Mouse (Mus musculus) forebrain, embryonic 10.5 days (tissue): Measurements from ENCODE around the gene Hacl1. TPM values are rescaled to one million over a fixed set of nuclear protein-coding genes. Genes with fewer than 3 reads are reported as not detected.
"Not testable (repeated sequence)": the region's sequence is repeated elsewhere in the genome, so short reads cannot be mapped to it uniquely, and the experiment has no call there.

Source experiments
- DNase-seq: peaks from one replicate; pipeline ENCODE4 v3.0.0-alpha.2; 2017; ENCODE audit warnings: low spot score; ENCODE audit errors: extremely low spot score
- H3K27ac ChIP-seq: fragments of 300-500 bp; sonication (generic); 2 replicates; pipeline ENCODE4 v1.5.1; 2016; ENCODE audit warnings: mild to moderate bottlenecking
- H3K27me3 ChIP-seq: fragments of 300-500 bp; sonication (generic); 2 replicates; pipeline ENCODE4 v1.6.1; 2016; ENCODE audit warnings: mild to moderate bottlenecking; ENCODE audit not compliant: poor library complexity, severe bottlenecking
- H3K36me3 ChIP-seq: fragments of 300-500 bp; sonication (generic); replicated peaks from 2 replicates; pipeline ENCODE4 v1.6.1; 2016; ENCODE audit warnings: mild to moderate bottlenecking, moderate library complexity
- H3K4me1 ChIP-seq: fragments of 300-500 bp; sonication (generic); 2 replicates; pipeline ENCODE4 v1.6.1; 2016
- H3K4me3 ChIP-seq: fragments of 300-500 bp; sonication (generic); 2 replicates; pipeline ENCODE4 v1.5.1; 2016; ENCODE audit warnings: mild to moderate bottlenecking, moderate library complexity
- H3K9me3 ChIP-seq: fragments of 300-500 bp; sonication (generic); 2 replicates; pipeline ENCODE4 v1.6.1; 2016; ENCODE audit warnings: mild to moderate bottlenecking, moderate library complexity
- WGBS: fragments of 180-500 bp; shearing (Covaris S2); methylation state at CpG from one replicate; pipeline ENCODE4 v1.1.7; 2016; 5-methylcytosine and 5-hydroxymethylcytosine counted together
- polyA plus RNA-seq: library from polyadenylated mRNA; unstranded; fragments of >200 nt; fragmentation: Nextera tagmentation; extraction: Ambion mirVana; gene quantifications from 2 replicates; pipeline ENCODE4 v1.2.1, GENCODE M21; 2016

The Hacl1 gene
- polyA plus RNA-seq, 1 experiment from 2014 or later, result 7.1 TPM

- no peaks in the 10 kb centered on the region for H3K36me3 ChIP-seq
- H3K27ac ChIP-seq, result no peak overlapping the region
- no peak for DNase-seq
- no peak overlapping the region for H3K4me3 ChIP-seq
- H3K4me1 ChIP-seq, result no peaks in the 10 kb centered on the region
- no peaks in the 10 kb centered on the region for H3K9me3 ChIP-seq
- H3K27me3 ChIP-seq, result no peaks in the 10 kb centered on the region
- WGBS, result 87% methylated on average over 5 of the region's 5 CpGs
Observed at GRCm38 (mm10) chr14:31604916-31605315, 36.2 kb downstream of the Hacl1 start.

GRCm38 (mm10) chr14:31602616-31602979, 38.5 kb downstream of the Hacl1 start:
- not testable (repeated sequence) for H3K27me3 ChIP-seq, H3K36me3 ChIP-seq, H3K27ac ChIP-seq, DNase-seq, H3K9me3 ChIP-seq, H3K4me1 ChIP-seq, H3K4me3 ChIP-seq
- 88% methylated on average over 6 of the region's 6 CpGs for WGBS

DNA sequence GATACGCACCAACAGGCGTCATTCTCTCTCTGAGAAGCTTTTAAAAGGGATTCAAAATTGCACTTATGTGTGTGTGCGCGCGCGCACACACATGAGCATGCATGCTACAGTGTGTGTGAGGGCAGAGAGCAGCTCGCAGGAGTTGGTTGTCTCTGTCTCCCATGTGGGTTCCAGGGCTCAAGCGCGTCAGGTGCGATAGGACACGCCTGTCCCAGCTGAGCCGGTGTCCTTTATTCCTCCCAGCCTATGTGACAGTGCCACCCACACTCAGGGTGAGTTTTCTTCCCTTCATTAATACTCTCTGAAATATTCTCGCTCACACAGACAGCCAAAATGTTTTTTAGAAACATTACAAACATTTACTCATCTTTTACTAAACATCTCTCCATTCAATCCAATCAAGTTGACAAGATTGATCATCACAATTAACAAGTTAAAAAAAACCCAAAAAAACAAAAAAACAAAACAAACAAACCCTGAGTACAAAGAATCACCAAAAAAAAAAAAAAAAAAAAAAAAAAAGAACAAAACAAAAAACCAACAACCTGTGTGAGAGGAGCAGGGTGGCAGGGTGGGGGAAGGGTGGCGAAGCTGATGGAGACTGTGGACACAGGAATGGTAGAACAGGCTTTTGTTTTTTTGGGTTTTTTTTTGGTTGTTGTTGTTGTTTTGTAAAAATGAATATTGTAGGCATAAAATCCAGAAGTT, 39.0 kb downstream of the Hacl1 start:
- no peaks in the 10 kb centered on the region for H3K27me3 ChIP-seq
- no peak for DNase-seq
- H3K36me3 ChIP-seq, result no peaks in the 10 kb centered on the region
- H3K4me3 ChIP-seq, result no peak overlapping the region
- 93% methylated on average over 14 of the region's 14 CpGs for WGBS
- H3K27ac ChIP-seq, result no peak overlapping the region
- no peaks in the 10 kb centered on the region for H3K4me1 ChIP-seq
- no peaks in the 10 kb centered on the region for H3K9me3 ChIP-seq

DNA sequence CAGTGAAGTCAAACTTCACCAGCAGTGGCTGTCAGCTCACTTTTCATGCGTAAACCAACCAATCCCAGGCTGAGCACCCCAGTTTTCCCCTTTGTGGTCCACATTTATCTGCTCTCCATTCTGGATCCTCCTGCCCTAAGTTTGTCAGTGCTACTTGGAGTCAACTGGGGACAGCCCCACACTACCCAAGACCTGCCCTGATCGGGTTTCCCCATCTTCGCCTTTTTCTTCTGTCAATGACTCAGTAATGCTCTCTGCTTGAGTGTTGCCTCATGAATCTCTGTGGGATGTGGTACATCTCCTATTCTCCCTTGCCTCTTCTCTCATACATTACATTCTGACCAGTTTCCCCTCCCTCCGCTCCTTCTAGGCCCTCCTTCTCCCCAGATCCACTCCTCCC, 43.6 kb downstream of the Hacl1 start:
- WGBS, result 92% methylated on average over 4 of the region's 4 CpGs
- H3K27me3 ChIP-seq, result no peaks in the 10 kb centered on the region
- H3K27ac ChIP-seq, result no peak overlapping the region
- no peaks in the 10 kb centered on the region for H3K36me3 ChIP-seq
- H3K4me3 ChIP-seq, result no peak overlapping the region
- no peak for DNase-seq
- no peaks in the 10 kb centered on the region for H3K9me3 ChIP-seq
- no peaks in the 10 kb centered on the region for H3K4me1 ChIP-seq

GRCm38 (mm10) chr14:31596408-31596807, 44.7 kb downstream of the Hacl1 start:
- no peaks in the 10 kb centered on the region for H3K4me1 ChIP-seq

GRCm38 (mm10) chr14:31594693-31595092, 46.4 kb downstream of the Hacl1 start:
- Histone ChIP-seq H3K9me3 (no peaks in the 10 kb centered on the region), H3K36me3 (no peaks in the 10 kb centered on the region), H3K27ac (no peak overlapping the region), H3K27me3 (no peaks in the 10 kb centered on the region), H3K4me3 (no peak overlapping the region), H3K4me1 (no peaks in the 10 kb centered on the region)
- 84% methylated on average over 3 of the region's 3 CpGs for WGBS
- DNase-seq, result no peak

More at GRCm38 (mm10) chr14:31596408-31596807, 44.7 kb downstream of the Hacl1 start:
- no peak for DNase-seq
- H3K27me3 ChIP-seq, result no peaks in the 10 kb centered on the region
- no peak overlapping the region for H3K27ac ChIP-seq
- H3K9me3 ChIP-seq, result no peaks in the 10 kb centered on the region
- WGBS, result 86% methylated on average over 7 of the region's 7 CpGs
- H3K4me3 ChIP-seq, result no peak overlapping the region
- H3K36me3 ChIP-seq, result no peaks in the 10 kb centered on the region

DNA sequence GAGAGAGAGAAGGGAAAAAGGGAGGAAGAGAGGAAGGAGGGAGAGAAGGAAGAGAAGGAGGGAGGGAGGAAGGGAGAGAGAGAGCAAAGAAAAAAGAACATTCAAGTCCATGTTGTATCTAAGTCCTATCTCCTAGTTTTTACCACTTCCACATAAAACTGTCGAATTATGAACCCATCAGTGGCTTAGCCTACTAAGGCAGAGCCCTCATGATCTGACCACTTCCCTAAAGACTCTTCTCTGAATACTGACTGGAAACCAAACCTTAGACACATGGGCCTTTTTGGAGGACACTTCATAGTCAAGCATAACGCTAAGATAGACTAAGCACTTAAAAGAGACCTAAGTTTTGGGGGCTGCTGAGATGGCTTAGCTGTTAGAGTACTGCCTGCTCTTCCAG, 48.0 kb downstream of the Hacl1 start:
- Histone ChIP-seq H3K36me3 (no peaks in the 10 kb centered on the region), H3K4me1 (no peaks in the 10 kb centered on the region), H3K27ac (no peak overlapping the region), H3K4me3 (no peak overlapping the region), H3K9me3 (no peaks in the 10 kb centered on the region), H3K27me3 (no peaks in the 10 kb centered on the region)
- no peak for DNase-seq
- WGBS, result 85% methylated on average over 2 of the region's 2 CpGs

GRCm38 (mm10) chr14:31591243-31591642, 49.8 kb downstream of the Hacl1 start, which contains the start of gene Colq:
Gene Colq, minus strand, starts transcription at chr14:31591343.
- Histone ChIP-seq H3K4me3 (no peak within 1 kb of the TSS), H3K4me1 (no peaks in the 10 kb centered on the region), H3K27ac (no peak within 1 kb of the TSS), H3K36me3 (no peaks in the 10 kb centered on the region), H3K27me3 (no peaks in the 10 kb centered on the region), H3K9me3 (no peaks in the 10 kb centered on the region)
- WGBS, result 90% methylated on average over 3 of the region's 3 CpGs
- no peak for DNase-seq

DNA sequence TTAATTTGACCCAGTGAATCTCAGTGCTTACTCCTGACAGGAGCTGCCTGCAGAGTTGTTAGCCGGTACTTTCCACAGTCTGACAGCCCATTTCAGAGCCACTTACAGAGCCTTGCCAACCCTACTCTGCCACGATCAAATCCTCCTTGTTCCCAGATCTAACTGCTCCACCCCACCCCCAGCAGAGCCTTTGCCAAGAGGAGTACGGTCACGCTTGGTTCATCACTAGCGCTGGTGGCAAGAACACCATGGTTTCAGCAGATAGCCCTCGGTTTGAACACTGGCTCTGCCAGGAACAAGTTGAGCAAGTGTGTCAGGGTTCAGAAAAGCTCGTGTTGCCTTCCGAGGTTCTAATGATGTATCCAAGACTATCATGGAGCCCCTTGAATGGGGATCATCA, 54.6 kb downstream of the Hacl1 start:
- H3K9me3 ChIP-seq, result no peaks in the 10 kb centered on the region
- H3K27ac ChIP-seq, result no peak overlapping the region
- no peaks in the 10 kb centered on the region for H3K4me1 ChIP-seq
- no peak for DNase-seq
- no peak overlapping the region for H3K4me3 ChIP-seq
- no peaks in the 10 kb centered on the region for H3K27me3 ChIP-seq
- 90% methylated on average over 8 of the region's 8 CpGs for WGBS
- H3K36me3 ChIP-seq, result no peaks in the 10 kb centered on the region

GRCm38 (mm10) chr14:31583082-31583481, 58.0 kb downstream of the Hacl1 start:
- H3K36me3 ChIP-seq, result no peaks in the 10 kb centered on the region
- no peaks in the 10 kb centered on the region for H3K27me3 ChIP-seq
- DNase-seq, result no peak
- H3K4me1 ChIP-seq, result no peaks in the 10 kb centered on the region
- peaks cover 6% of the 10 kb centered on the region for H3K9me3 ChIP-seq
- WGBS, result 88% methylated on average over 9 of the region's 9 CpGs
- H3K27ac ChIP-seq, result no peak overlapping the region
- no peak overlapping the region for H3K4me3 ChIP-seq

GRCm38 (mm10) chr14:31577966-31578735, 62.9 kb downstream of the Hacl1 start:
- no peak overlapping the region for H3K4me3 ChIP-seq
- H3K27ac ChIP-seq, result no peak overlapping the region
- peaks cover 21% of the 10 kb centered on the region for H3K4me1 ChIP-seq
- WGBS, result 76% methylated on average over 9 of the region's 9 CpGs
- H3K9me3 ChIP-seq, result peaks cover 6% of the 10 kb centered on the region
- DNase-seq, result no peak
- no peaks in the 10 kb centered on the region for H3K36me3 ChIP-seq
- no peaks in the 10 kb centered on the region for H3K27me3 ChIP-seq

GRCm38 (mm10) chr14:31576846-31577697, 64.0 kb downstream of the Hacl1 start:
- peaks cover 6% of the 10 kb centered on the region for H3K9me3 ChIP-seq
- no peak for DNase-seq
- H3K4me3 ChIP-seq, result no peak overlapping the region
- WGBS, result 59% methylated on average over 10 of the region's 10 CpGs
- H3K4me1 ChIP-seq, result peaks cover 21% of the 10 kb centered on the region
- no peaks in the 10 kb centered on the region for H3K36me3 ChIP-seq
- no peak overlapping the region for H3K27ac ChIP-seq
- no peaks in the 10 kb centered on the region for H3K27me3 ChIP-seq
